Mouse (Mus musculus) embryonic fibroblast, embryonic 13.5 days (primary cell): ENCODE measurements around the gene Hist2h2aa2. TPM values are rescaled to one million over a fixed set of nuclear protein-coding genes. Genes with fewer than 3 reads are reported as not detected.

Source experiments
- H3K27ac ChIP-seq: 2 replicates; pipeline ENCODE4 v1.5.1; 2012; ENCODE audit warnings: low read length, control low read depth, inconsistent platforms; ENCODE audit not compliant: insufficient read depth
- H3K4me1 ChIP-seq: 2 replicates; pipeline ENCODE4 v1.6.1; 2011; ENCODE audit warnings: low read length; ENCODE audit not compliant: control insufficient read depth, insufficient read depth
- H3K4me3 ChIP-seq: 2 replicates; pipeline ENCODE4 v1.5.1; 2011; ENCODE audit warnings: mild to moderate bottlenecking, control low read depth, low read length; ENCODE audit not compliant: insufficient read depth
- CTCF ChIP-seq: IDR thresholded peaks from 2 replicates; pipeline ENCODE4 v1.5.1; 2011; ENCODE audit warnings: mild to moderate bottlenecking, control low read depth, low read length, moderate library complexity, borderline replicate concordance; ENCODE audit not compliant: insufficient read depth
- POLR2A ChIP-seq: IDR thresholded peaks from 2 replicates; pipeline ENCODE4 v1.6.1; 2011; ENCODE audit warnings: low read depth, mild to moderate bottlenecking, control low read depth, low read length, moderate library complexity
- polyA plus RNA-seq: library from polyadenylated mRNA; stranded (reverse); fragments of >200 nt; gene quantifications from 2 replicates; pipeline ENCODE4 v1.2.4, GENCODE M21; 2011; ENCODE audit warnings: low read depth; ENCODE audit not compliant: missing spikeins, insufficient read length

Gene Hist2h2aa2
- polyA plus RNA-seq, 1 experiment: not detected

DNA sequence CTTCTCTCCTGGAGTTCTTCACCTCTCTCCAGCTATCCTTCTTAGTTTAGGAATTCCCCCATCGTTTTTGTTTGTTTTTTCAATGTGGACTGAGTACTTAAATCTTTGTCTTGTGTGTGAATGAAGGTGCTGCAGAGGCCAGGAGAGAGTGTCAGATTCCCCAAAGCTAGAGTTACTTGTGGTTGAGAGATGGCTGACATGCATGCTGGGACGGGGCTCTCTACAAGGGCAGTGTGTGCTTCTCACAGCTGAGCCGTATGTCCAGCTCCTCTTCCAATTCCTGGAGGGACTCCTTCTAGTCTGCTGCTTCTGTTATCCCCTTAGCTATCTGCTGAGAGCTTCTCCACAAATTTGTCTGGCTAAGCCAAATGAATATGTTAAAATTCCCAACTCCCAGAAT is 4.2 kb downstream of the Hist2h2aa2 start:
- Histone ChIP-seq H3K27ac (no peak overlapping the region), H3K4me3 (no peak overlapping the region)
- TF ChIP-seq CTCF (no peak), POLR2A (no peak)

DNA sequence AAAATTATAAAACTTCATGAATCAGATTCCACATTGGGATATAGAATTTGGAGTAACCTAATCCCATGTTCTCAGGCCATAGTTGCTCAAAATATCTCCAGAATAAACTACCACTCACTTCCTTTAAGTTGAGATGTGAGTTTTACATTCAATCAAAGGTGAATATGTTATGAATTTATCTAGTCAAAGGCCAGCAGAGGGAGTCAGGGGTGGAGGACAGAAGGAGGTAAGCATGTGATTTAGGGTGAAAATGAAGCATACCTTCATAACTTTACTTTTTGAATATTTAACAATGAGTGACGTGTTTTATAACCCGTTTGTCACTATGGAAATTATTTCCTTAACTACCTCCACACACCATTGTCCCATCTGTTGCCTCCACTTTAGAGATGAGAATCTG is 5.2 kb downstream of the Hist2h2aa2 start:
- Histone ChIP-seq H3K4me3 (no peak overlapping the region), H3K27ac (no peak overlapping the region), H3K4me1 (peaks cover 3% of the 10 kb centered on the region; the same call in 1 of the 2 replicates)
- TF ChIP-seq CTCF (no peak), POLR2A (no peak)

More for the DNA sequence above, 4.2 kb downstream of the Hist2h2aa2 start:
- H3K4me1 ChIP-seq: peaks cover 3% of the 10 kb centered on the region; the same call in 1 of the 2 replicates

GRCm38 (mm10) chr3:96231758-96232120 is 8.3 kb downstream of the Hist2h2aa2 start:
- peaks cover 9% of the 10 kb centered on the region for H3K4me1 ChIP-seq
- TF ChIP-seq CTCF (no peak), POLR2A (no peak)
- no peak overlapping the region for H3K27ac ChIP-seq
- H3K4me3 ChIP-seq: no peak overlapping the region

GRCm38 (mm10) chr3:96230910-96231757 is 8.9 kb downstream of the Hist2h2aa2 start:
- no peak overlapping the region for H3K4me3 ChIP-seq
- H3K27ac ChIP-seq: no peak overlapping the region
- peaks cover 8% of the 10 kb centered on the region for H3K4me1 ChIP-seq
- no peak for TF ChIP-seq CTCF
- TF ChIP-seq POLR2A: no peak

DNA sequence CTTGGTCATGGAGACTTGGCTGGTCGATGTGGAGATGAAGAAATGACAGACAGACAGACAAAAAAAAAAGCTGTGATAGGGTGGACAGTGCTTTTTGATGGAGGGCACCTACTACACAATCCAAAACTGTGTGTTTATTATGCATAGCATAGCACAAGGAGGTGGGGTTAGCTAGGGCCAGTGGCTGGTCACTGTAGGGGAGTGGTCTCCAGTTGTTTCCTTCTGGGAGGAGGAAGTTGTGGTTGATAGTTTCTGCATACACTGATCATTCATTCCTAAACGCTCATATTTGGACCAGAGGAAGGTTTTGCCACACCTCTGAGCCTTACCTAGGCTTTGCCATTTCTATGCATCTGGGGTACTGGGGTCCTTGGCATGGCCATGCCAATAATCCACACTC is 9.7 kb downstream of the Hist2h2aa2 start:
- Histone ChIP-seq H3K27ac (no peak overlapping the region), H3K4me1 (peaks cover 8% of the 10 kb centered on the region), H3K4me3 (no peak overlapping the region)
- no peak for TF ChIP-seq POLR2A
- TF ChIP-seq CTCF: no peak

DNA sequence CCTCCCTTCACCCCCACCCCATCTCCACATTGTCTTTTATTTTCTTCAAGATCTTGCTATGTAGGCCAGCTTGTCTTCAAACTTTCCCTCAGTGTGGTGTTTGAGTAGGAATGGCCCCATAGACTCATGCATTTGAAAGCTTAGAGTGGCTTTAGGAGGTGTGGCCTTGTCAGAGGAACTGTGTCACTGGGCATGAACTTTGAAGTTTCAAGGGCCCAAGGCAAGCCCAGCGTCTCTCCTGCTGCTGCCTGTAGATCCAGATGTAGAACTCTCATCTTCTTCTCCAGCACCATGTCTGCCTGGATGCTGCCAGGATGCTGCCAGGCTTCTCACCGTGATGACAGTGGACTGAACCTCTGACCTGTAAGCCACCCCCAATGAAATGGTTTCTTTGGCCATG is 11.2 kb downstream of the Hist2h2aa2 start:
- Histone ChIP-seq H3K27ac (no peak overlapping the region), H3K4me1 (peaks cover 8% of the 10 kb centered on the region), H3K4me3 (no peak overlapping the region)
- TF ChIP-seq CTCF (no peak), POLR2A (no peak)

GRCm38 (mm10) chr3:96226695-96227648 is 13.1 kb downstream of the Hist2h2aa2 start:
- no peak for TF ChIP-seq POLR2A
- no peak for TF ChIP-seq CTCF
- no peak overlapping the region for H3K4me3 ChIP-seq
- peak overlapping the region; percentile 57 for H3K27ac ChIP-seq
- peaks cover 8% of the 10 kb centered on the region for H3K4me1 ChIP-seq

DNA sequence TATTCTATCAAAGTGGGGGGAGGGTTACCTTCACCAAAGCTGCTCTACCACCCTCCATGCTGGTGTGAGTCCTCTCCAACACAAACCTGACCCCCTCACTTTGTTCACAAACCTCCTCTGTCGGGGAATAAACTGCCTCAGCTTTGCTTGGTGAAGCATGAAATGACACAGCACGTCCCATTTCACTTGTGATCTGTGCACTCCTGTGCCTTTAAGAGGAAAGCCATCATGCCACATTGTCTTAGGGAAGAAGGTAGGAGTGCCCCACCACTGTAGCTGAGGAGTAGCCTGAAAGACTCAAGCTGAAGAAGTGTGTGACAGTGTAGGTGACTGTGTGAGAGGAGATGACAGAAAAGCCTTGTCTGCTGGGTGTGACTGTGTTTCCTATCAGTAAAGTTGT is 14.7 kb downstream of the Hist2h2aa2 start:
- Histone ChIP-seq H3K27ac (no peak overlapping the region), H3K4me3 (no peak overlapping the region), H3K4me1 (peaks cover 10% of the 10 kb centered on the region)
- TF ChIP-seq CTCF (no peak), POLR2A (no peak)

DNA sequence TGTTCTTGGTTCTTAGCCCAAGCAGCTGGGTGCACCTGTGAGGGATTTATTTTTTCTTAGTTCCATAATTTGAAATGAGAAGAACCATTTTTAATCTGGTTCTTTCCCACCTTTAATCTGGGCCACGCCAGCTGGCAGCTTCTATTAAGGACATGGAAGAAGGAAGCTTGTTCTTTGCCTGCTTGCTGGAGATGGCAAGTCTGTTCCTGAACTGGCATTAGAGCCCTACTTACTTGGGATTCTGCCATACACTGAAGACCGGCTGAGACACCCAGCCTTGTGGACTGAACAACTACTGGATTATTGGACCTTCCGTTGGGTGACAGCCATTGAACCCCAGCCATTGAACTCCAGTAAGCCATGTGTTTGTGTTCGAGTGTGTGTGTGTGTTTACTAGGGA is 17.3 kb downstream of the Hist2h2aa2 start:
- Histone ChIP-seq H3K4me1 (peaks cover 13% of the 10 kb centered on the region), H3K4me3 (no peak overlapping the region), H3K27ac (no peak overlapping the region)
- TF ChIP-seq CTCF (no peak), POLR2A (no peak)
